Mouse (Mus musculus) embryo, embryonic 10 days (tissue): ENCODE data around the gene B4galnt1.
A peak's percentile ranks its signal among the peaks of the same experiment; 100 is the strongest.
"Not testable (repeated sequence)": the region's sequence is repeated elsewhere in the genome, so short reads cannot be mapped to it uniquely, and the experiment has no call there.

ENCODE experiments used
- DNase-seq: peaks from one replicate; pipeline ENCODE4 v3.0.0-alpha.2; 2015; ENCODE audit warnings: low spot score

B4galnt1 gene

GRCm38 (mm10) chr10:127189116-127189650 lies 24.2 kb downstream of the B4galnt1 start:
- peak; percentile 60 for DNase-seq

GRCm38 (mm10) chr10:127189651-127190381 lies 24.8 kb downstream of the B4galnt1 start, which contains the start of gene Arhgef25:
Arhgef25 (minus strand) TSS chr10:127190083.
- DNase-seq, result peak; percentile 73

- DNase-seq, result no peak
These were observed 25.6 kb downstream of the B4galnt1 start for GRCm38 (mm10) chr10:127190398-127191190.

- no peak for DNase-seq
These were observed 26.4 kb downstream of the B4galnt1 start for GRCm38 (mm10) chr10:127191191-127192056.

- not testable (repeated sequence) for DNase-seq
These were observed 27.0 kb downstream of the B4galnt1 start for GRCm38 (mm10) chr10:127192057-127192328.

- DNase-seq, result no peak
These were observed 28.0 kb downstream of the B4galnt1 start for GRCm38 (mm10) chr10:127193011-127193410.

GRCm38 (mm10) chr10:127194428-127195327 lies 29.7 kb downstream of the B4galnt1 start:
- peak; percentile 68 for DNase-seq

GRCm38 (mm10) chr10:127195328-127196129 lies 30.5 kb downstream of the B4galnt1 start, which contains the start of gene Dtx3:
Dtx3 (minus strand) TSS chr10:127195728.
- peak; percentile 73 for DNase-seq

GRCm38 (mm10) chr10:127196392-127196791 lies 31.4 kb downstream of the B4galnt1 start:
- DNase-seq, result peak; percentile 74

GRCm38 (mm10) chr10:127197104-127197503 lies 32.1 kb downstream of the B4galnt1 start:
- DNase-seq, result no peak

- no peak for DNase-seq
These were observed 32.6 kb downstream of the B4galnt1 start for GRCm38 (mm10) chr10:127197505-127198110.

GRCm38 (mm10) chr10:127198492-127198891 lies 33.5 kb downstream of the B4galnt1 start:
- DNase-seq, result no peak

- DNase-seq, result no peak
These were observed 34.0 kb downstream of the B4galnt1 start for GRCm38 (mm10) chr10:127199068-127199467.

GRCm38 (mm10) chr10:127199474-127199873 lies 34.4 kb downstream of the B4galnt1 start:
- no peak for DNase-seq

- no peak for DNase-seq
These were observed 35.3 kb downstream of the B4galnt1 start for GRCm38 (mm10) chr10:127200279-127200678.

- DNase-seq, result no peak
These were observed 38.1 kb downstream of the B4galnt1 start for GRCm38 (mm10) chr10:127203106-127203505.

- DNase-seq, result no peak
These were observed 39.6 kb downstream of the B4galnt1 start for GRCm38 (mm10) chr10:127204589-127204988.

GRCm38 (mm10) chr10:127205373-127205772 lies 40.3 kb downstream of the B4galnt1 start:
- no peak for DNase-seq

GRCm38 (mm10) chr10:127208921-127209320 lies 43.9 kb downstream of the B4galnt1 start:
- no peak for DNase-seq
